Mouse (Mus musculus) myocyte (in vitro differentiated cells): Measurements from ENCODE around the gene Sept10.

ENCODE experiments used
- CEBPB ChIP-seq: IDR thresholded peaks from 2 replicates; pipeline ENCODE4 v1.6.1; 2011; ENCODE audit warnings: mild to moderate bottlenecking, moderate library complexity; ENCODE audit not compliant: poor library complexity, insufficient read depth, severe bottlenecking
- E2F4 ChIP-seq: IDR thresholded peaks from one replicate; pipeline ENCODE4 v1.6.1; 2011; ENCODE audit warnings: mild to moderate bottlenecking, control low read depth, moderate library complexity; ENCODE audit not compliant: insufficient read depth
- MAX ChIP-seq: IDR thresholded peaks from one replicate; pipeline ENCODE4 v1.6.1; 2011; ENCODE audit warnings: low read depth, mild to moderate bottlenecking, control low read depth
- MYOD1 ChIP-seq, 3 experiments: IDR thresholded peaks; one replicate each; pipeline ENCODE4 v1.6.1; 2011; ENCODE audit warnings: control low read depth in 2 of 3, low read depth in 2 of 3, mild to moderate bottlenecking in 2 of 3, moderate library complexity in 1 of 3; ENCODE audit not compliant: insufficient read length in 2 of 3, control insufficient read depth in 1 of 3
- POLR2A ChIP-seq: IDR thresholded peaks from one replicate; pipeline ENCODE4 v1.6.1; 2011; ENCODE audit warnings: low read depth, mild to moderate bottlenecking, control low read depth, moderate library complexity; ENCODE audit not compliant: insufficient read length
- POLR2AphosphoS2 ChIP-seq: IDR thresholded peaks from one replicate; pipeline ENCODE4 v1.6.1; 2011; ENCODE audit warnings: low read depth, control low read depth; ENCODE audit not compliant: insufficient read length
- REST ChIP-seq: IDR thresholded peaks from one replicate; pipeline ENCODE4 v1.6.1; 2011; ENCODE audit warnings: mild to moderate bottlenecking, control low read depth, moderate library complexity; ENCODE audit not compliant: insufficient read depth, insufficient read length
- SRF ChIP-seq: IDR thresholded peaks from one replicate; pipeline ENCODE4 v1.6.1; 2011; ENCODE audit warnings: low read depth; ENCODE audit not compliant: control insufficient read depth, insufficient read length
- TCF12 ChIP-seq: IDR thresholded peaks from one replicate; pipeline ENCODE4 v1.6.1; 2011; ENCODE audit warnings: mild to moderate bottlenecking, control low read depth; ENCODE audit not compliant: poor library complexity, insufficient read depth, severe bottlenecking
- TCF3 ChIP-seq: IDR thresholded peaks from one replicate; pipeline ENCODE4 v1.6.1; 2011; ENCODE audit warnings: low read depth, control low read depth; ENCODE audit not compliant: insufficient read length
- USF1 ChIP-seq: IDR thresholded peaks from one replicate; pipeline ENCODE4 v1.6.1; 2011; ENCODE audit warnings: low read depth, mild to moderate bottlenecking, control low read depth, moderate library complexity

DNA sequence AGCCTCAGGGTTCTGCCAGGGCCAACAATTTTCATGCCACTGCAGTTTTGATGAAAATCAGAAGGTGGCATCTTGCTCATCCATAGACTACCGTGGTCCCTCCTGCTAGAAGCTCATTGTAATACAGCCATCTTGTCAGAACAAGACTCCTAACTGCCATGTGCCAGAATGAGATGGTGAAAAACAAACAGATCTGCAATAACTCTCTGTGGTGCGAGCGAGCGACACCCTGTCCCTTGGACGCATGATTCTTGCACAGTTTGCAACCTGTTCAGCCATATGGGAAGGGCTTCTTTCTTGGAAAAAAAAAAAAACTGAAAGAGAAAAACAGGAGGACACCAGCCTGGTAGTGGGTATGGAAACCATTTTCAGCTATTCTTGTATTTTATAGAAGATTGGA, 117.0 kb downstream of the Sept10 start:
- no peak for TF ChIP-seq POLR2A
- no peak for TF ChIP-seq SRF
- no peak for TF ChIP-seq USF1
- TF ChIP-seq REST, result no peak
- no peak for TF ChIP-seq MAX
- no peak for TF ChIP-seq POLR2AphosphoS2
- TF ChIP-seq CEBPB, result no peak
- no peak for TF ChIP-seq E2F4
- no peak for TF ChIP-seq TCF12
- no peak for TF ChIP-seq TCF3
- TF ChIP-seq MYOD1 (IDR thresholded peaks at IDR 0.05; ENCODE audit: control insufficient read depth in 1 of 3, insufficient read length in 2 of 3, low read depth in 2 of 3), result no peak
